Mouse (Mus musculus) intestine, embryonic 16.5 days (tissue): ENCODE data around the gene Foxn3. TPM values are rescaled to one million over a fixed set of nuclear protein-coding genes. Genes with fewer than 3 reads are reported as not detected.

Experiments
- ATAC-seq: fragments of 200-750 bp; cut with Nextera tagmentation; 2 replicates; pipeline ENCODE4 v1.8.0; 2017; ENCODE audit warnings: moderate TSS enrichment, moderate library complexity
- H3K27ac ChIP-seq: fragments of 300-500 bp; sonication (generic); 2 replicates; pipeline ENCODE4 v1.5.1; 2014; ENCODE audit warnings: mild to moderate bottlenecking, low read length
- H3K27me3 ChIP-seq: fragments of 300-500 bp; sonication (generic); replicated peaks from 2 replicates; pipeline ENCODE4 v1.6.1; 2014; ENCODE audit warnings: low read length, control low read depth, mixed read lengths; ENCODE audit not compliant: control insufficient read depth, insufficient read depth
- H3K36me3 ChIP-seq: fragments of 300-500 bp; sonication (generic); 2 replicates; pipeline ENCODE4 v1.6.1; 2014; ENCODE audit warnings: low read length, control low read depth; ENCODE audit not compliant: control insufficient read depth, insufficient read depth
- H3K4me1 ChIP-seq: fragments of 300-500 bp; sonication (generic); 2 replicates; pipeline ENCODE4 v1.6.1; 2014; ENCODE audit warnings: low read length, control low read depth, mixed read lengths; ENCODE audit not compliant: control insufficient read depth, insufficient read depth
- H3K4me2 ChIP-seq: fragments of 300-500 bp; sonication (generic); 2 replicates; pipeline ENCODE4 v1.6.1; 2014; ENCODE audit warnings: low read depth, low read length, control low read depth
- H3K4me3 ChIP-seq: fragments of 300-500 bp; sonication (generic); 2 replicates; pipeline ENCODE4 v1.5.1; 2014; ENCODE audit warnings: mild to moderate bottlenecking, low read length
- H3K9ac ChIP-seq: fragments of 300-500 bp; sonication (generic); 2 replicates; pipeline ENCODE4 v1.6.1; 2014; ENCODE audit warnings: low read depth, low read length
- H3K9me3 ChIP-seq: fragments of 300-500 bp; sonication (generic); 2 replicates; pipeline ENCODE4 v1.6.1; 2016; ENCODE audit warnings: low read length, control low read depth; ENCODE audit not compliant: control insufficient read depth
- WGBS: fragments of 180-500 bp; shearing (Covaris S2); extraction: QIAGEN DNeasy Blood & Tissue Kit; methylation state at CpG from one replicate; pipeline ENCODE4 v1.1.7; 2014; 5-methylcytosine and 5-hydroxymethylcytosine counted together
- polyA plus RNA-seq: library from polyadenylated mRNA; unstranded; fragments of >200 nt; fragmentation: Nextera tagmentation; extraction: Ambion mirVana; gene quantifications from 2 replicates; pipeline ENCODE4 v1.2.1, GENCODE M21; 2015

The Foxn3 gene
- polyA plus RNA-seq, 1 experiment from 2014 or later, result 43.0 TPM

GRCm38 (mm10) chr12:99353692-99354091 lies 209.7 kb downstream of the Foxn3 start:
- H3K36me3 ChIP-seq, result no peaks in the 10 kb centered on the region
- H3K27ac ChIP-seq, result no peak overlapping the region
- H3K9me3 ChIP-seq, result no peaks in the 10 kb centered on the region
- H3K9ac ChIP-seq, result no peak overlapping the region
- H3K27me3 ChIP-seq, result no peaks in the 10 kb centered on the region
- no peak overlapping the region for H3K4me2 ChIP-seq
- no peak for ATAC-seq
- H3K4me3 ChIP-seq, result no peak overlapping the region
- peaks cover 40% of the 10 kb centered on the region for H3K4me1 ChIP-seq
- WGBS, result 89% methylated on average over 11 of the region's 11 CpGs

GRCm38 (mm10) chr12:99352583-99352982 lies 210.8 kb downstream of the Foxn3 start:
- Histone ChIP-seq H3K27ac (peak overlapping the region; percentile 77), H3K27me3 (no peaks in the 10 kb centered on the region), H3K4me1 (peaks cover 48% of the 10 kb centered on the region), H3K36me3 (no peaks in the 10 kb centered on the region), H3K9me3 (no peaks in the 10 kb centered on the region), H3K4me3 (peak overlapping the region; percentile 9; the same call in 1 of the 2 replicates), H3K4me2 (peak overlapping the region; percentile 34), H3K9ac (no peak overlapping the region)
- WGBS, result 67% methylated on average over 6 of the region's 6 CpGs
- ATAC-seq, result no peak

GRCm38 (mm10) chr12:99352136-99352535 lies 211.2 kb downstream of the Foxn3 start:
- H3K4me1 ChIP-seq, result peaks cover 50% of the 10 kb centered on the region
- ATAC-seq, result peak; percentile 75
- H3K9ac ChIP-seq, result no peak overlapping the region
- no peaks in the 10 kb centered on the region for H3K9me3 ChIP-seq
- H3K27ac ChIP-seq, result peak overlapping the region; percentile 77
- no peaks in the 10 kb centered on the region for H3K36me3 ChIP-seq
- H3K27me3 ChIP-seq, result no peaks in the 10 kb centered on the region
- H3K4me2 ChIP-seq, result peak overlapping the region; percentile 34
- H3K4me3 ChIP-seq, result peak overlapping the region; percentile 9; the same call in 1 of the 2 replicates
- WGBS, result 51% methylated on average over 7 of the region's 7 CpGs

GRCm38 (mm10) chr12:99351731-99352130 lies 211.7 kb downstream of the Foxn3 start:
- Histone ChIP-seq H3K9ac (no peak overlapping the region), H3K4me2 (0 out of 2 replicates have a peak overlapping the region, but pooled peaks have one; percentile 34), H3K4me1 (peaks cover 51% of the 10 kb centered on the region), H3K9me3 (no peaks in the 10 kb centered on the region), H3K4me3 (no peak overlapping the region), H3K27me3 (no peaks in the 10 kb centered on the region), H3K27ac (peak overlapping the region; percentile 77), H3K36me3 (no peaks in the 10 kb centered on the region)
- ATAC-seq, result peak; percentile 75
- WGBS, result 18% methylated on average over 9 of the region's 9 CpGs

GRCm38 (mm10) chr12:99349650-99349997 lies 213.8 kb downstream of the Foxn3 start:
- no peaks in the 10 kb centered on the region for H3K36me3 ChIP-seq
- H3K27me3 ChIP-seq, result no peaks in the 10 kb centered on the region
- H3K4me2 ChIP-seq, result no peak overlapping the region
- no peak overlapping the region for H3K4me3 ChIP-seq
- 59% methylated on average over 9 of the region's 9 CpGs for WGBS
- H3K4me1 ChIP-seq, result peaks cover 54% of the 10 kb centered on the region
- ATAC-seq, result peak; percentile 54
- peak overlapping the region; percentile 71 for H3K27ac ChIP-seq
- no peak overlapping the region for H3K9ac ChIP-seq
- no peaks in the 10 kb centered on the region for H3K9me3 ChIP-seq

- 57% methylated on average over 10 of the region's 10 CpGs for WGBS
- peak overlapping the region; percentile 71 for H3K27ac ChIP-seq
- H3K4me2 ChIP-seq, result no peak overlapping the region
- no peaks in the 10 kb centered on the region for H3K27me3 ChIP-seq
- no peaks in the 10 kb centered on the region for H3K9me3 ChIP-seq
- H3K9ac ChIP-seq, result 0 out of 2 replicates have a peak overlapping the region, but pooled peaks have one; percentile 25
- H3K4me1 ChIP-seq, result peaks cover 52% of the 10 kb centered on the region
- H3K4me3 ChIP-seq, result no peak overlapping the region
- H3K36me3 ChIP-seq, result no peaks in the 10 kb centered on the region
- ATAC-seq, result peak; percentile 5
These were observed 214.3 kb downstream of the Foxn3 start for GRCm38 (mm10) chr12:99348940-99349649.

GRCm38 (mm10) chr12:99347512-99347911 lies 215.9 kb downstream of the Foxn3 start:
- no peaks in the 10 kb centered on the region for H3K9me3 ChIP-seq
- no peaks in the 10 kb centered on the region for H3K36me3 ChIP-seq
- H3K27ac ChIP-seq, result peak overlapping the region; percentile 72
- H3K27me3 ChIP-seq, result no peaks in the 10 kb centered on the region
- peaks cover 42% of the 10 kb centered on the region for H3K4me1 ChIP-seq
- H3K4me2 ChIP-seq, result no peak overlapping the region
- H3K4me3 ChIP-seq, result no peak overlapping the region
- 44% methylated on average over 3 of the region's 3 CpGs for WGBS
- H3K9ac ChIP-seq, result no peak overlapping the region
- peak; percentile 65 for ATAC-seq

GRCm38 (mm10) chr12:99346982-99347381 lies 216.4 kb downstream of the Foxn3 start:
- Histone ChIP-seq H3K9me3 (no peaks in the 10 kb centered on the region), H3K9ac (no peak overlapping the region), H3K4me1 (peaks cover 40% of the 10 kb centered on the region), H3K4me3 (no peak overlapping the region), H3K4me2 (no peak overlapping the region), H3K27ac (peak overlapping the region; percentile 72), H3K27me3 (no peaks in the 10 kb centered on the region), H3K36me3 (no peaks in the 10 kb centered on the region)
- no peak for ATAC-seq
- 65% methylated on average over 3 of the region's 3 CpGs for whole genome bisulfite sequencing

GRCm38 (mm10) chr12:99345323-99345722 lies 218.1 kb downstream of the Foxn3 start:
- ATAC-seq, result no peak
- H3K9ac ChIP-seq, result no peak overlapping the region
- no peak overlapping the region for H3K27ac ChIP-seq
- H3K4me3 ChIP-seq, result no peak overlapping the region
- H3K4me1 ChIP-seq, result peaks cover 45% of the 10 kb centered on the region
- H3K9me3 ChIP-seq, result no peaks in the 10 kb centered on the region
- 0 out of 2 replicates have a peak, but pooled peaks cover 2% of the 10 kb centered on the region for H3K36me3 ChIP-seq
- WGBS, result 75% methylated on average over 4 of the region's 4 CpGs
- H3K4me2 ChIP-seq, result no peak overlapping the region
- no peaks in the 10 kb centered on the region for H3K27me3 ChIP-seq
